Mouse (Mus musculus) brain, embryonic 18.5 days (tissue): ENCODE data around the gene BC024978.

Experiments used
- DNase-seq: peaks from one replicate; pipeline ENCODE4 v3.0.0-alpha.2; 2012; ENCODE audit warnings: low read depth, low spot score

The BC024978 gene

DNA sequence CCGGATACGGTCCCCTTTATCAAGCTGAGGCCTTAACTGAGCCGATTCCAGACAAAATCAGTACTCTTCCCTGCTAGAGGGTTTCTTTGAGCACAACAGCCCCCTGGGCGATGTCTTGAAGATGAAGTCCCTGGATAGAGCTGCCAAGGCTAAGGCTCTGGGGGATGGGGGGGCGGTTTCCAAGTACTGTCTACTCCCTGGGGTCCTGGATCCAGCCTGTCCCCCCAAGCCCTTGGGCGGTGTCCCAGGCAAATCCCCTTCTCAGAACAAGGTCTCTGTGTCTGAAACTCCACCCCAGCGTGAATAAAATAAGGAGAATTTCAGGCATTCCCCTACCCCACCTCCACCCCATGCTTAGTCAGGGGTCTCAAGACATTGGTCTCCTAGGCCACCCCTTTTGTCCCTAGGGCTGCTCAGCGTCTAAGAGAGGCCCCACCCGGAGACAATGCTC, 63.7 kb downstream of the BC024978 start:
- DNase-seq: no peak

DNA sequence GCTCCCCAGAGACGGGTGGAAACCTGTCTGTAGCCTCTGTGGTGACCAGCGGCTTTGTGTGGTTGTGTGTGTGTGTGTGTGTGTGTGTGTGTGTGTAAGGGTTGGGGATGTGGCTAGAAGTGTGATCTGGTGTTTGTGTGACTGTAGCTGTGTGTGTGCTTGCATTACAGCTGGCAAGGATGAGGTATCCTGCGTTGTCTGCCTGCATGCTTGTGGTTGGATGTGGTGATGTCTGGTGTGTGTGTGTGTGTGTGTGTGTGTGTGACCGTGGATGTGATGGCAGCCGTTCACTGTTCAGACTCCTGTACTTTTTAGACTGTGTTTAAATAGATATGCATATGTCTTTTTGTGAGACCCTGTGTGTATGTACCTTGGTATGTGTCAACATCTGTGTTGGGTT, 64.2 kb downstream of the BC024978 start:
- no peak for DNase-seq
